Mouse (Mus musculus): ENCODE data around the gene Polr2e. TPM values are rescaled to one million over a fixed set of nuclear protein-coding genes. Genes with fewer than 3 reads are reported as not detected.
A peak's percentile ranks its signal among the peaks of the same experiment; 100 is the strongest.

The Polr2e gene
- polyA plus RNA-seq, 2 experiments, result 247 to 350 TPM

GRCm38 (mm10) chr10:80020603-80021319, 18.8 kb downstream of the Polr2e start:
- DNase-seq (ENCODE audit: low spot score) (no peak), ATAC-seq (ENCODE audit: low FRiP score, low read depth) (no peak)
- Histone ChIP-seq H3K4me1 (ENCODE audit: control insufficient read depth, insufficient read depth, low read length) (peaks cover 10% of the 10 kb centered on the region), H3K4me3 (replicated peaks; ENCODE audit: low read length) (no peak overlapping the region), H3K4me2 (replicated peaks; ENCODE audit: low read depth, low read length, severe bottlenecking) (no peak overlapping the region), H3K36me3 (ENCODE audit: control insufficient read depth, insufficient read depth, low read length) (no peaks in the 10 kb centered on the region), H3K9me3 (ENCODE audit: control insufficient read depth, low read length) (no peaks in the 10 kb centered on the region), H3K27me3 (ENCODE audit: control insufficient read depth, insufficient read depth, low read length) (peaks cover 3% of the 10 kb centered on the region), H3K9ac (ENCODE audit: low read depth, low read length, severe bottlenecking) (no peak overlapping the region), H3K27ac (replicated peaks; ENCODE audit: low read depth, low read length) (no peak overlapping the region)
- TF ChIP-seq POLR2A (IDR thresholded peaks at IDR 0.05; ENCODE audit: borderline replicate concordance, extremely low read depth, insufficient read depth, insufficient read length), result no peak
- WGBS, result 84% methylated on average over 18 of the region's 18 CpGs

GRCm38 (mm10) chr10:80020191-80020590, 19.4 kb downstream of the Polr2e start:
- Histone ChIP-seq H3K4me1 (ENCODE audit: control insufficient read depth, insufficient read depth, low read length) (peaks cover 10% of the 10 kb centered on the region), H3K27ac (replicated peaks; ENCODE audit: low read depth, low read length) (no peak overlapping the region), H3K4me3 (replicated peaks; ENCODE audit: low read length) (peak overlapping the region; percentile 22), H3K4me2 (replicated peaks; ENCODE audit: low read depth, low read length, severe bottlenecking) (peak overlapping the region; percentile 41), H3K27me3 (ENCODE audit: control insufficient read depth, insufficient read depth, low read length) (peaks cover 7% of the 10 kb centered on the region), H3K9me3 (ENCODE audit: control insufficient read depth, low read length) (no peaks in the 10 kb centered on the region), H3K36me3 (ENCODE audit: control insufficient read depth, insufficient read depth, low read length) (no peaks in the 10 kb centered on the region), H3K9ac (ENCODE audit: low read depth, low read length, severe bottlenecking) (peak overlapping the region; percentile 50)
- TF ChIP-seq POLR2A (IDR thresholded peaks at IDR 0.05; ENCODE audit: borderline replicate concordance, extremely low read depth, insufficient read depth, insufficient read length), result no peak
- ATAC-seq (ENCODE audit: low FRiP score, low read depth) (no peak), DNase-seq (ENCODE audit: low spot score) (no peak)
- WGBS, result 27% methylated on average over 11 of the region's 11 CpGs

- peak overlapping the region; percentile 41 for H3K4me2 ChIP-seq (replicated peaks; ENCODE audit: low read depth, low read length, severe bottlenecking)
- H3K4me1 ChIP-seq (ENCODE audit: control insufficient read depth, insufficient read depth, low read length), result peaks cover 10% of the 10 kb centered on the region
- peak overlapping the region; percentile 22 for H3K4me3 ChIP-seq (replicated peaks; ENCODE audit: low read length)
- WGBS, result 4% methylated on average over 20 of the region's 20 CpGs
- H3K9ac ChIP-seq (ENCODE audit: low read depth, low read length, severe bottlenecking), result peak overlapping the region; percentile 50
- peak; percentile 53 for ATAC-seq (ENCODE audit: low FRiP score, low read depth)
- H3K27me3 ChIP-seq (ENCODE audit: control insufficient read depth, insufficient read depth, low read length), result peaks cover 13% of the 10 kb centered on the region
- no peak for DNase-seq (ENCODE audit: low spot score)
- TF ChIP-seq POLR2A (IDR thresholded peaks at IDR 0.05; ENCODE audit: borderline replicate concordance, extremely low read depth, insufficient read depth, insufficient read length), result no peak
- no peak overlapping the region for H3K27ac ChIP-seq (replicated peaks; ENCODE audit: low read depth, low read length)
- H3K9me3 ChIP-seq (ENCODE audit: control insufficient read depth, low read length), result no peaks in the 10 kb centered on the region
- H3K36me3 ChIP-seq (ENCODE audit: control insufficient read depth, insufficient read depth, low read length), result no peaks in the 10 kb centered on the region
Observed at GRCm38 (mm10) chr10:80019471-80020131, 20.0 kb downstream of the Polr2e start.

GRCm38 (mm10) chr10:80018739-80019297, 20.8 kb downstream of the Polr2e start:
- H3K9me3 ChIP-seq (ENCODE audit: control insufficient read depth, low read length), result no peaks in the 10 kb centered on the region
- WGBS, result 8% methylated on average over 14 of the region's 15 CpGs
- peaks cover 21% of the 10 kb centered on the region for H3K27me3 ChIP-seq (ENCODE audit: control insufficient read depth, insufficient read depth, low read length)
- no peak for TF ChIP-seq POLR2A (IDR thresholded peaks at IDR 0.05; ENCODE audit: borderline replicate concordance, extremely low read depth, insufficient read depth, insufficient read length)
- 0 out of 2 replicates have a peak overlapping the region, but pooled peaks have one; percentile 5 for H3K4me2 ChIP-seq (replicated peaks; ENCODE audit: low read depth, low read length, severe bottlenecking)
- H3K4me1 ChIP-seq (ENCODE audit: control insufficient read depth, insufficient read depth, low read length), result peaks cover 10% of the 10 kb centered on the region
- DNase-seq (ENCODE audit: low spot score) (no peak), ATAC-seq (ENCODE audit: low FRiP score, low read depth) (no peak)
- H3K36me3 ChIP-seq (ENCODE audit: control insufficient read depth, insufficient read depth, low read length), result no peaks in the 10 kb centered on the region
- no peak overlapping the region for H3K9ac ChIP-seq (ENCODE audit: low read depth, low read length, severe bottlenecking)
- H3K4me3 ChIP-seq (replicated peaks; ENCODE audit: low read length), result no peak overlapping the region; the same call in 1 of the 2 replicates
- H3K27ac ChIP-seq (replicated peaks; ENCODE audit: low read depth, low read length), result no peak overlapping the region

GRCm38 (mm10) chr10:80017771-80018170, 21.8 kb downstream of the Polr2e start:
- no peak overlapping the region for H3K27ac ChIP-seq (replicated peaks; ENCODE audit: low read depth, low read length)
- ATAC-seq (ENCODE audit: low FRiP score, low read depth) (no peak), DNase-seq (ENCODE audit: low spot score) (no peak)
- no peak for TF ChIP-seq POLR2A (IDR thresholded peaks at IDR 0.05; ENCODE audit: borderline replicate concordance, extremely low read depth, insufficient read depth, insufficient read length)
- H3K4me3 ChIP-seq (replicated peaks; ENCODE audit: low read length), result no peak overlapping the region
- H3K27me3 ChIP-seq (ENCODE audit: control insufficient read depth, insufficient read depth, low read length), result peaks cover 31% of the 10 kb centered on the region
- H3K36me3 ChIP-seq (ENCODE audit: control insufficient read depth, insufficient read depth, low read length), result no peaks in the 10 kb centered on the region
- H3K4me2 ChIP-seq (replicated peaks; ENCODE audit: low read depth, low read length, severe bottlenecking), result no peak overlapping the region
- 82% methylated on average over 14 of the region's 14 CpGs for WGBS
- peaks cover 10% of the 10 kb centered on the region for H3K4me1 ChIP-seq (ENCODE audit: control insufficient read depth, insufficient read depth, low read length)
- no peaks in the 10 kb centered on the region for H3K9me3 ChIP-seq (ENCODE audit: control insufficient read depth, low read length)
- no peak overlapping the region for H3K9ac ChIP-seq (ENCODE audit: low read depth, low read length, severe bottlenecking)
